Mouse (Mus musculus): Measurements from ENCODE around the gene Gm9747.

Gm9747 gene

DNA sequence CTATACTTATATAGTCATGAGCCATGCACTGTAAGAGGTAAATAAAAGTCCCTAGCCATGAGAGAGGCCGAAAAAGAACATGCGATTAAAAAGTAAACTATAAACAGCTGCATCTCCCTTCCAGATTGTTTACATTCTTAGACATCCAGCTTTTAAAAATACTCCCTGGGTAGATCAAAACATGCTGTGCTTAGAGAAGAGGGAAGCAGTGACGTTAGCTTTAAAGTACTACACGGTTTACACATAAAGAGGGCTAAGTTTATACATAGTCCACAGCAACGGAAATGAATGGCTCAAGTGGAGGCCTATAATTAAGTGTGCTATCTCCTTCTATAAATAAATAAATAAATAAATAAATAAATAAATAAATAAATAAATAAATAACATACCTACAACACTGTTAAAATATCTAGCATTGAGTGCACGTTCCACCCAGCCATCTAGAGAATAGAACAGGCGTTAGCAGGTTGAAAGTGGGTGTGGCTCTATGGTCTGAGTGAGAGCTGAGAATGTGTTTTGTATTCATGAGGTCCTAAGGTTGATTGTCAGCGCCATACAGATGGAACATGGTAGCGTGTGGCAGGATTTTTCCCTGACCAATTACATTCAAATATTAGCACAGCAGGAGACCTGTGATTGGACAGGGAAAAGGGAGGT lies 21.0 kb downstream of the Gm9747 start:
- no peak for DNase-seq (ENCODE audit: inconsistent ontology term)

DNA sequence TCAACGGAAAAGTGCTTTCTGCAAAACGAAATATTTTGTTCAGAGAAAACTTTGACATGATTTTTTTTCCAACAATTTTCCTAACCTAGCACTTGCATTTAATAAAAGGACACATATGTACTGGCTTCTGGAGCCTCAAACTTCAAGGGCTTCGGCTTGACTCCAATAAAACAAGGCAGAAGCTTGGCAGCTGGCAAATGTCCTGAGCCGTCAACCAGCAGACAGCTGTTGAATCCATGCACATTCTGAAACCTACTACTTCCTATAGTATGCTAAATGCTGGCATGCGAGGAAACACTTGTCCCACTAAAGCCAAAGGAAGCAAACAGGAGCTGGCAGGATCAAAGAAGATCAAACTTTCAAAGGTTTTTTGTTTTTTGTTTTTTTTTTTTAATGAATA lies 24.5 kb downstream of the Gm9747 start:
- no peak for DNase-seq (ENCODE audit: inconsistent ontology term)

DNA sequence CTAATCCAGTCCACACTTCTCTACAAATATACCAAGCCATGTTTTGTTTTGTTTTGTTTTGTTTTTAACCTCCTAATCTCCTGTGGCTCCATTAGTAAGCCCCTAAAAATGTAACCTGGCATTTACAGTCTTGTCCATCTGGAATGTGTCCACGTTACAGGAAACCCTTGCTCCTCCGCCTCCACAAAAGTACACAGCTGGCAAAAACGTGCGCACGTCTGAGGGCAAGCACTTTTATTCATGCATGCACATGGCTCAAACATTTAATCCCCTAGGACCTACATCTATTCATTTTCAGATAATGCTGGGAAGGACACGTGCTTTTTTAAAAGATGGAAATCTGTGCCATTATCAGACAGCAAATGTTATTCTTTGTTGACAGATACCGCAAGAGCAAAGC lies 25.4 kb downstream of the Gm9747 start:
- no peak for DNase-seq (ENCODE audit: inconsistent ontology term)

DNA sequence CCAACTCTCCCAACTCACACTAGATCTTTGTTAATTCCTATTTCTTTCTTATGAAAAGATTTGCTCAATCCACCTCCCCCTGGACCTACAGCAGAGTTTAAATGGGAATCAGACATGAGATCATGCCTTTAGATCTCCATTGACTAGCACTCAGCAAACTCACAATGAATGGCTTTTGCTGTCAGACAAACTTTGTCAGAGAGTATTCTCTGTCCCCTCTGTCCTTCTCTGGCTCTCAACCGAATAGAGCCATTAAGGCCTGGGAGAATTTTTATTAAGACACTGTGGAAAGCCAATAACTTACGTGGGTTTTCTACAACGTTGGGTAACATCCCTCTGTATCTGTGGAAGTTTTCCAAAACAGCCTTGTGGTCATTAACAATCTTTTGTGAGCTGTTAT lies 27.1 kb downstream of the Gm9747 start:
- DNase-seq (ENCODE audit: inconsistent ontology term): peak; percentile 40

DNA sequence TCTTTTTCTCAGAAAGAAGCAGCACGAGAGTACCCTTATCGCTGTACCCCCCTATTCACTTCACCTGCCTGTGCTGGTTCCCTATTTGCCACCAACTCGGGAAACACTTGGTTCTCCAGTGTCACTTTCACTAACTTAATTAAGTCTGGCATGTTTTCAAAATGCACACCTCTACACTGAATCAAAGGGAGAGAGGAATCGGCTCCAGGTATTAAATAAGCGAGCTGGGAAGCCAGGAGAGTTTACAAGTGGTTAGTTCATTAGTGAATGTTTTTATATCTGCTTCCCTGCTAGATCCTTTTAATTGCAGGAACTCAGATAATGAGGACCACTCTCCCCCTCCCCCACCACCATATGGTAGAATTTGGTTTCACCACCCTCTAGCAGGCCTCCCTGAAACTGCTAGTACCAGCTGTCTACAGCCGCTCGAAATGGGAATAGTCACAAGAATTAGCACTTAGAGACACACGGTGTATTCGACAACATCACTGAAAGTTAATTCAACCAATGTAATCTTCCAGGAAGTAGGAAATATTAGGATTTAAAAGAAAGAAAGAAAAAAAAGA lies 28.2 kb downstream of the Gm9747 start:
- DNase-seq (ENCODE audit: inconsistent ontology term): peak; percentile 75

DNA sequence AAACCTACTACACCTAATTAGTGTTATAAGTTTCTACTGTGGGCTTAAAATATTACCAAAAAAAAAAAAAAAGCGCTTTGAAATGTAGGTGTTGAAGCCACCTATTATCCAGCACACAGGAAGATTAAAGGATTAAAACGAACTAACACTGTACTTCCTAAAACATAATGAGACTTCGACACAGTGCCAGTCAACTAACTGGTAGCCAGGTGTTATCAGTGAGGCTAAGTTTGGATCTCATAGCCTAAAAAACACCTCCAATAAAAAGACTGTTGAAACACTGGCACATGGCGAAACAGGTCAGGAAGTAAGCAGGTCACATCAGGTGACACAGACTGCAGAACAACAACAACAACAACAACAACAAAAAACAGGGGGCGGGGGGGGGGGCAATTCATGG lies 28.7 kb downstream of the Gm9747 start:
- no peak for DNase-seq (ENCODE audit: inconsistent ontology term)

DNA sequence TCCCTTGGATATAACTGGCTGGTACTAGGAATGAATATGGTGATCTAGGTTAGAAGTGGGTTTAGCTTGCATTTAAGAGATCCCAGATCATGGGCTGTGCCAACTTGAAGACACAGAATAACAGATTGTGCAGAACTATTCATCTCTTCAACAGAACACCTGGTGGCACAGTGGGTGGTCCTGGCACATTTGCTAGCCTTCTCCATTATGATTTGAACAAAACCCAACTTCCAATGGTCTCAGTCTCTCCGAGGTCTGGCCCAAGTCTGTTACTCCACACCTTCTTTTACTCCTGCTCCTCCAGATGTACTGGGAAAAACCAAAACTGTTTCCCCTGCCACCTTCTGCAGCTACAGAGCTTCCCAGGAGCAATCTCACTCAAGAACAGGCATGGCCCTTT lies 29.4 kb downstream of the Gm9747 start:
- DNase-seq (ENCODE audit: inconsistent ontology term): no peak

DNA sequence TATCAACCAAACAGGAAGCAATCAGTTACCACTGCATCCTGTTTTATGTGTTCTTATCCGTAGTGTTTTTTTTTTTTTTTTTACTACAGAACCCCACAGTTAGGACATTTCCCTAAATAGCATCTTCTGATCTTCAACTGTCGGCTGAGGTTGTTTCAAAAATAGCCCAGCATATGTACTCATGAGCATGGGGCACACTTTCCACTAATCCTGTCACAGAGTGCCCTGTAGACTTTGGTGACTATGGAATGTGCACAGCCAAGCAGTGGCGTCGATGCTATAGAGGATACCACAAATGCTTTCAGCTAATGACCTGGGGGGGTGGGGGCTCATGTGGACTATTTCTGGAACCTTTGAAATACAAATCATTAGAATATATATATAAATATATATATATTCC lies 34.6 kb downstream of the Gm9747 start:
- DNase-seq (ENCODE audit: inconsistent ontology term): no peak

DNA sequence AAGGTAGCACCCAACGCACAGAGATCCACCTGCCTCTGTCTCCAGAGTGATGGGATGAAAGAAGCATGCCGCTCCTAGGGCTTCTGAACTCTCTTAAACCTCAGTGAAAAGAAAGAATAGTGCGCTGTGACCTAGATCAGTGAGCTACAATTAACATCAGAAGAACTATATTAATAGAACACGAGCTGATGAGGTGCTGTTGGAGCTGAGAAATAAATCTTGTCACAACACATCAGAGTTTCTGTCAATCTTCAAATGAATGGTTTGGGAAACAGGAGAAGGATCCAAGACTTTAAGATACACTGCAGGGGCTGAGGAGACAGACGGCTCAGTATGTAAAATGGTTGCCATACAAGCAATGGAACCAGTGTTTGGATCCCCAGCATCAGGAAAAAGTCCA lies 39.3 kb downstream of the Gm9747 start:
- DNase-seq (ENCODE audit: inconsistent ontology term): peak; percentile 46

DNA sequence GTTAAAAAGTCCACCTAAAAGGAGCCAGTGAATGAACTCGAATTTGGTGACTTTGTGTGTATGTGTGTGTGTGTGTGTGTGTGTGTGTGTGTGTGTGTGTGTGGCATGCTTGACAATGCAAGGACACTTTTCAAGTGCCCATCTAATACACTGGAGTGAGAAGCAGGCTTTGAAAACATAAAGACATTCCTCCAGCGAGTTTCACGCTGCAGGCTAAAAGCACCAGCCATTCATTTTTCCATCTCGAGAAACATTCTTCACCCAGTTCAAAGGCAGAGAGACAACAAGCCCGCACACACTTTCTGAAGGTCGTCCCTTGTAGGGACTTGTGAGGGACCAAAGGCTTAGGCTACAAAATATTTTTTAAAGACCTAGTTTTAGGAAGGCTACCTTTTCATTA lies 40.6 kb downstream of the Gm9747 start:
- DNase-seq (ENCODE audit: inconsistent ontology term): peak; percentile 69

DNA sequence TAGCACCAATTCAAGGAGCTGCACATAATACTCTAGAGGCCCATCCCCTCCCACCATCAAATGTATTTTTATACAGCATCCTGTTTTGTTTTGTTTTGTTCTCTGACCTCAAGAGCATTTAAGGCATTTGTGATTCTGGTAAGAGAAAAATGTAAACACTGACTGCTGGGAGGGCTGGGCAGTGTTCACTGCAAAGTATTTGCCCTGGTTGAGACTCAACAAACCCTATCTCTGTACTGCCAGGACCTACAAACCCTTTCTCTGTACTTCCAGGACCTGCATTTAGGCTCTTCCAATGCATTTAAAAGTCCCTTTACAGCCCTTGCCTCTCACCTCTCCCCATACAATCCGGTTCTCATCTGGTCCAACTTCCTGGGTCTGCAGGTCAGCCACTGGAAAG lies 41.4 kb downstream of the Gm9747 start:
- no peak for DNase-seq (ENCODE audit: inconsistent ontology term)

DNA sequence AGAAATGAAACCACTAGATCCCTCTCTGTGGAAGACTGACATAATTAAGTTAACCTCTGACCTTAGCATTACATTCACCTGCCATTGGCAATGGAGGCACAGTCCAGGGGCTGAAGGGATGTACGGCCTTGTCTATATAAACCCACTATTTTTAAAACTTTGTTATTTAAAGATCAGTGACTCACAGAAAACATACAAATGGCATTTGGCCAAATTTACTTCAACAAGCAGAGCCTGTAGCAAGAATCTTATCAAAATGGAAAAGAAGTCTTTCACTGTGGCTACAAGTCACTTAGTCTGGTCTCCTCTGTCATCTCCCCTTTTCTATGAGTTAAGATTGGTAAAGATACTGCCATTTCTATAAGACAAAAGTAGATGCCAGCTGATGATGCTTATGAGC lies 46.9 kb downstream of the Gm9747 start:
- peak; percentile 36 for DNase-seq (ENCODE audit: inconsistent ontology term)

DNA sequence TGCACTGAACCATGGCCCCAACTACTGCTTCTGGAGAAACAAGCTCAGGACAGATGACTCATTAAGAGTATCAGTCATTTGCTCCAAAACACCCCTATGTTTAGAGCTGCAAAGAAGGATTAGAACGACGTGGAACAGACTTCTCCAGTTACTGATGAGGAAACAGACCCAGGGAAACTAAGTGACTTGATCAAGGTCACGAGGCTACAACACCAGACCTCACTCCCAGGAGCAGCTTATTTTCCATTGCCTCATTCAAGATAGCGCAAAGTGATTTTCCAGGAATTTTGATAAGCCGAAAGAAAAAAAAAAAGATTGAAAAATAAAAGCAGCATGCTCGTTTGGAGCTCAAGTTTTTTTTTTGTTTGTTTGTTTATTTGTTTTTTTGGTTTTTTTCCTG lies 48.9 kb downstream of the Gm9747 start:
- no peak for DNase-seq (ENCODE audit: inconsistent ontology term)

DNA sequence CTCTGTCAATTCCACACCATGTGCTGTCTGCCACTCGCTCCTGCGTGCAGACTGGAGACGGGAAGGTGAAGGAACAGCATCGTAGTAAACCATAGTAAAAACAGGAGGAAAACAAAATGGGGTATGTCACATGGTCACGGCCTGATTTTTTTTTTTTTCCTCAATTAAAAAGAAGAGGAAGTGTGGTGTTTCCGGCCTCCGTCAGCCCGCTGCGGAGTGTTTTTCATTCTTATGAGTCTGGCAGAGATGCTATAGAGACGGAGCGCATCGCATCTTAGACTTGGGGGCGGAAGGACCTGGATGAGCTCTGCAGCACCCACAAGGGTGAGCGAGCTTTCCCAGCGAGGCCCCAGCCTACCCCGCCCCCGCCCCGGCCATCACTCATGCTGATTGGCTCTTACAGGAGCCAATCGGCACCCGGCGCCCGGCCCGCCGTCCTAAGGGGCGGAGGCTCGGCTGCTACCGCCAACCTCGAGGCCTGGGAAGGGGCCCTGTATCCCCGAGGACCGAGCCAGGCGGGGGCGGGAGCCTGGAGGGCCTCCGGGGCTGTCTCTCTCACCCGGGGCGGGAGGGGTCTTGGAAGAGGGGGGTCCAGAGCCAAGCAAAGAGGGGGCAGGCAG lies 50.2 kb downstream of the Gm9747 start:
- DNase-seq (ENCODE audit: inconsistent ontology term): peak; percentile 98

DNA sequence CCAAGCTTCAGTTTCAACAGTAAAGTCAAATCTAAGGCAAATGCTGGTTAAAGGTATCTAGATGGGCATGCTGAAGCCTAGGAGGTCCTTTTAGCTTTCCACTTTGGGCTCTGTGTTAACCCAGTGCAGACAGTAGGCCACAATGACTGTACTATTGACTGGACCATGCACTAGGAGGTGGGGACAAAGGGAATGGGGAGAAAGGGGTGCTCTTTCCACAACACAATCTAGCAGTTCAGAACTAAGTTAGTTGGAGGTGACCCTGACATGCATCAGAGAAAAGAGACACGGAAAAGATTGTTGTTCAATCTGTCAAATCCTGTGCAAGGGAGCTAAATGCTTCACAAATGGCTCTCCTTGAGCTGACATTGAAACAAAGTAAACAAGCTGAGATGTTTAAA lies 51.0 kb downstream of the Gm9747 start:
- peak; percentile 73 for DNase-seq (ENCODE audit: inconsistent ontology term)

DNA sequence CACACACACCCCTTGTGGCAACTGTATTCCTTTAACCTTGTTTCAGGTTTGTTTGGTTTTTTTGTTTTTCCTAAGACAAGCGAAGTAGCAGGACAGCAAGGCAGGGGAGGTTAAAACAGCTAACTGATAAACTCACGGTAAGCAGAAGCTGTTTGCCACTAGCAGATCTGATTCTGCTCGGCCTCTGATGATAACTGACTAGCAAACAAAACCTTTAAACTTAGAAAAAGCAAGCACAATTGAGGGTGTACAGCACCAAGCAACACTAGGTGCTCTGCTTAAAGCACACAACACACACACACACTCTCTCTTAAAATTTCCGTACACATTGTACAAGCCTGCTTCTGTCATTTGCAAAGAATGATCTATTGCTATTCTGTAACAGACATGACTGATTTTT lies 51.5 kb downstream of the Gm9747 start:
- DNase-seq (ENCODE audit: inconsistent ontology term): no peak

Measured in Muller cell, postnatal 12 days (primary cell).